Mouse (Mus musculus): ENCODE results near the gene Smad9.

- no peak for TF ChIP-seq POLR2A (IDR thresholded peaks at IDR 0.05; ENCODE audit: insufficient read length, low read depth)
- no peak for TF ChIP-seq POLR2AphosphoS2 (IDR thresholded peaks at IDR 0.05; ENCODE audit: insufficient read length, low read depth)
- no peak for TF ChIP-seq SRF (IDR thresholded peaks at IDR 0.05; ENCODE audit: control insufficient read depth, insufficient read length, low read depth)
- no peak for TF ChIP-seq TCF12 (IDR thresholded peaks at IDR 0.05; ENCODE audit: insufficient read depth, poor library complexity, severe bottlenecking)
- no peak for TF ChIP-seq MYOD1 (IDR thresholded peaks at IDR 0.05; ENCODE audit: control insufficient read depth in 1 of 3, insufficient read length in 2 of 3, low read depth in 2 of 3)
- no peak for TF ChIP-seq TCF3 (IDR thresholded peaks at IDR 0.05; ENCODE audit: insufficient read length, low read depth)
These were observed 27.3 kb upstream of the Smad9 start for GRCm38 (mm10) chr3:54728100-54728499.
